Mouse (Mus musculus) cerebellum, adult 2 months (tissue): Measurements from ENCODE around the gene Rtp3.

Experiments used
- CTCF ChIP-seq: fragments of 200-500 bp; IDR thresholded peaks from 2 replicates; pipeline ENCODE4 v1.5.1; 2011; ENCODE audit warnings: low read depth, mild to moderate bottlenecking, control low read depth, low read length, moderate library complexity, borderline replicate concordance; ENCODE audit not compliant: insufficient read depth
- POLR2A ChIP-seq: fragments of 200-500 bp; IDR thresholded peaks from 2 replicates; pipeline ENCODE4 v1.6.1; 2011; ENCODE audit warnings: low read length, control low read depth, borderline replicate concordance; ENCODE audit not compliant: insufficient read depth

DNA sequence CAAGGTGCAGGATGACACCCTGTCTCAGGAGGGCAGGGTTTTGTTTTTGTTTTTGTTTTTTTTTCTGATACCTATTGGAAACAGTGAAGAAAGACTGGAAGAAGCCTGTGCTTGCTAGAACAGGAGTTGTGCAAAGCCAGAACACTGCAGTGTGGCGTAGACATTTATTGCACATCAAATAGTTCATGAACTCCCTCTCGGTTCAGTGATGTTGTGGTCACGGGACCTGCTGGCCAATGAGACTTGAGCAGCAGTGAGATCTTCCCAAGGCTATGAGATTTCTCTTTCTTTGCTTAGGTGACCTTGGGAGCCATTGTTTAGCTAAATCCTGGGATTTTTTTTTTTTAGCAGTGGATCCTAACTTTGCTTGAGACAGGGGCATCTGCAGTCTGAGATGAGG is 2.3 kb downstream of the Rtp3 start:
- TF ChIP-seq POLR2A, result no peak
- TF ChIP-seq CTCF, result no peak
